Comparison of ENCODE assay signal across 8 mouse cellular contexts in the genomic region with DNA sequence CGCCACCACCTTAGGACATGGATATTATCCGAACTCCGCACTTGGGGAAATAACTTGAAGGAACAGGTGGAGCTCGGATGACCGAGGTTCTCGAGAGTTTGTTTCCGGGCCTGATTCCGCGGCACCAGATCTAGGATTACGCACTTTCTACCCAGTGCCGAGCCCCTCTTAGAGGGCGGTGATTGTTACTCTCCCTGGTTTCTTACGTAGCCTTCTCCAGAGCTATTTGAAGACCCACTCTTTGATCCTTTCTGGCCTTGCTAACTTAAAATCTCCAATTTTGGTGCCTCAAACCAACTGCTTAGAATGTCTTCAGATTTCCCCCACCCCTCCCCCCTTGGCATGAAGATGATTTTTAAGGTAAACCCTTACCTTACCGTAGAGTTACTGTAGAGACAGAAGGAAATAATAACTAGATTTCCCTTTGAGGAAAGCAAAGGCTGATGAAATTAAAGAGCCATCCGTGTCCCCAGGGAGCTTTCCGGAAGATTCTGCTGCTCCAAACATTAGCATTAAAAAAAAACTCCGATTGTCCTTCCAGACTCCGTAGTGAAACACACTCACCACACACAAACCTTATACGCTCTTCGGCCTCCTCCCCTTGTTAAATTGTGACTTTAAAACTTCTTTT. TPM values are rescaled to one million over a fixed set of nuclear protein-coding genes. Genes with fewer than 3 reads are reported as not detected.
DNase-seq lines count a peak whose midpoint lies in the region; ATAC-seq lines count a peak whose summit lies in the region.

No protein-coding gene starts in this region.

- no peak for DNase-seq in limb, embryonic 11.5 days (ENCODE audit: low spot score)
- peak; percentile 37 for DNase-seq in retina, embryonic 14.5 days (ENCODE audit: low spot score)
- DNase-seq in layer of hippocampus, adult 9-10 months (ENCODE audit: low spot score), result no peak
- no peak for DNase-seq in kidney, postnatal 10 days

- H3K9ac ChIP-seq in limb, embryonic 11.5 days (ENCODE audit: low read length), result no peak overlapping the region

- 1% methylated on average over 20 of the region's 20 CpGs for whole genome bisulfite sequencing in limb, embryonic 11.5 days

- peaks cover 9% of the 10 kb centered on the region for H3K36me3 ChIP-seq in megakaryocyte, embryonic 14.5 days (replicated peaks; ENCODE audit: low read length)
- no peaks in the 10 kb centered on the region for H3K36me3 ChIP-seq in limb, embryonic 11.5 days (ENCODE audit: control insufficient read depth, insufficient read depth, low read length)

- peak overlapping the region; percentile 58 for H3K4me2 ChIP-seq in limb, embryonic 11.5 days (ENCODE audit: low read depth, severe bottlenecking)

- no peak overlapping the region for H3K27ac ChIP-seq in limb, embryonic 11.5 days (replicated peaks; ENCODE audit: low read depth, low read length)

- H3K27me3 ChIP-seq in megakaryocyte, embryonic 14.5 days (replicated peaks), result no peaks in the 10 kb centered on the region
- peaks cover 51% of the 10 kb centered on the region for H3K27me3 ChIP-seq in limb, embryonic 11.5 days (ENCODE audit: control insufficient read depth, insufficient read depth, low read length)

- H3K9me3 ChIP-seq in megakaryocyte, embryonic 14.5 days, result no peaks in the 10 kb centered on the region
- no peaks in the 10 kb centered on the region for H3K9me3 ChIP-seq in limb, embryonic 11.5 days (ENCODE audit: control insufficient read depth, low read length)

- no peak for ATAC-seq in megakaryocyte, adult 5-6 weeks (ENCODE audit: poor library complexity, severe bottlenecking)
- peak; percentile 28 for ATAC-seq in erythroid progenitor cell, adult 5-6 weeks (replicated peaks; ENCODE audit: low FRiP score, poor library complexity, severe bottlenecking)
- no peak for ATAC-seq in limb, embryonic 11.5 days (ENCODE audit: insufficient number of reproducible peaks, low FRiP score, low TSS enrichment, low read depth)
- ATAC-seq in activated CD4-positive, CD25-positive, alpha-beta regulatory T cell, adult 4 months, result no peak

- peaks cover 59% of the 10 kb centered on the region for H3K4me1 ChIP-seq in megakaryocyte, embryonic 14.5 days
- H3K4me1 ChIP-seq in limb, embryonic 11.5 days (ENCODE audit: control insufficient read depth, insufficient read depth, low read length), result no peaks in the 10 kb centered on the region

- H3K4me3 ChIP-seq in megakaryocyte, embryonic 14.5 days (replicated peaks), result peak overlapping the region; percentile 99
- H3K4me3 ChIP-seq in limb, embryonic 11.5 days (ENCODE audit: low read depth, low read length), result peak overlapping the region; percentile 47

RNA-seq across cellular contexts. Expression of gene Zc3hav1, which starts 0.4 kb away (rescaled TPM):
- 3.3 and 6.1 TPM in 2 replicates for polyA plus RNA-seq in megakaryocyte, embryonic 14.5 days (2012; ENCODE audit: insufficient read depth, low replicate concordance)
- 79.7 and 91.7 TPM in 2 replicates for total RNA-seq in megakaryocyte, adult 5-6 weeks (2015)
- total RNA-seq in megakaryocyte, adult 5-6 weeks (2017), result 74.0 and 79.3 TPM in 2 replicates
- 149 and 161 TPM in 2 replicates for total RNA-seq in erythroid progenitor cell, adult 5-6 weeks (2015; ENCODE audit: low replicate concordance)
- 166 and 185 TPM in 2 replicates for total RNA-seq in erythroid progenitor cell, adult 5-6 weeks (2017; ENCODE audit: low replicate concordance)
- polyA plus RNA-seq in limb, embryonic 11.5 days (2014; fragmentation: Nextera tagmentation; extraction: Ambion mirVana), result 1.6 and 1.7 TPM in 2 replicates
- 100 to 1,000 TPM; 172 to 188 TPM for polyA plus RNA-seq in activated CD4-positive, CD25-positive, alpha-beta regulatory T cell, adult 4 months (2017; shearing (Covaris generic))

RNA-seq across cellular contexts. Expression of gene Ttc26, which starts 26.4 kb away (rescaled TPM):
- polyA plus RNA-seq in megakaryocyte, embryonic 14.5 days (2012; ENCODE audit: insufficient read depth, low replicate concordance), result not detected in 2 replicates
- total RNA-seq in megakaryocyte, adult 5-6 weeks (2015), result 0.11 TPM in 1 of 2 replicates, not detected in the other
- total RNA-seq in megakaryocyte, adult 5-6 weeks (2017), result 0.04 and 0.08 TPM in 2 replicates
- total RNA-seq in erythroid progenitor cell, adult 5-6 weeks (2015; ENCODE audit: low replicate concordance), result 0.72 TPM in 1 of 2 replicates, not detected in the other
- not detected in 2 replicates for total RNA-seq in erythroid progenitor cell, adult 5-6 weeks (2017; ENCODE audit: low replicate concordance)
- 13.4 and 14.1 TPM in 2 replicates for polyA plus RNA-seq in limb, embryonic 11.5 days (2014; fragmentation: Nextera tagmentation; extraction: Ambion mirVana)
- under 1 TPM in 1 of 2 experiments, not detected in 1; 0.10 TPM for polyA plus RNA-seq in activated CD4-positive, CD25-positive, alpha-beta regulatory T cell, adult 4 months (2017; shearing (Covaris generic))

RNA-seq across cellular contexts. Expression of gene Zc3hav1l, which starts 55.8 kb away (rescaled TPM):
- 0.56 and 1.5 TPM in 2 replicates for polyA plus RNA-seq in megakaryocyte, embryonic 14.5 days (2012; ENCODE audit: insufficient read depth, low replicate concordance)
- total RNA-seq in megakaryocyte, adult 5-6 weeks (2015), result 2.5 and 2.6 TPM in 2 replicates
- 1.1 and 1.8 TPM in 2 replicates for total RNA-seq in megakaryocyte, adult 5-6 weeks (2017)
- total RNA-seq in erythroid progenitor cell, adult 5-6 weeks (2015; ENCODE audit: low replicate concordance), result 1.1 and 2.5 TPM in 2 replicates
- total RNA-seq in erythroid progenitor cell, adult 5-6 weeks (2017; ENCODE audit: low replicate concordance), result 0.64 and 1.1 TPM in 2 replicates
- polyA plus RNA-seq in limb, embryonic 11.5 days (2014; fragmentation: Nextera tagmentation; extraction: Ambion mirVana), result 17.3 and 19.6 TPM in 2 replicates
- polyA plus RNA-seq in activated CD4-positive, CD25-positive, alpha-beta regulatory T cell, adult 4 months (2017; shearing (Covaris generic)), result under 1 TPM; 0.54 to 0.58 TPM

Comparison
In these comparisons a context has a peak if more than half of its experiments do, and no peak if none do; other contexts are left out.
1. RNA of gene Zc3hav1, which starts 0.4 kb away (polyA plus RNA-seq): 172 to 188 TPM in activated CD4-positive, CD25-positive, alpha-beta regulatory T cell, adult 4 months; 3.3 to 6.1 TPM in megakaryocyte, embryonic 14.5 days and 1.6 to 1.7 TPM in limb, embryonic 11.5 days; every median in the first group is over 10 times any median in the second.
2. RNA of gene Ttc26, which starts 26.4 kb away (polyA plus RNA-seq): 13.4 to 14.1 TPM in limb, embryonic 11.5 days; 0.10 TPM in activated CD4-positive, CD25-positive, alpha-beta regulatory T cell, adult 4 months and not detected in megakaryocyte, embryonic 14.5 days; every median in the first group is over 10 times any median in the second.